Mouse (Mus musculus): ENCODE data around the gene Bicc1. TPM values are rescaled to one million over a fixed set of nuclear protein-coding genes. Genes with fewer than 3 reads are reported as not detected.

The Bicc1 gene
- polyA plus RNA-seq, 1 experiment from 2014 or later = 19.2 TPM

GRCm38 (mm10) chr10:71019836-71020235, 139.7 kb downstream of the Bicc1 start:
- Histone ChIP-seq H3K9me3 (replicated peaks) (no peaks in the 10 kb centered on the region), H3K4me2 (no peak overlapping the region), H3K27me3 (no peaks in the 10 kb centered on the region), H3K27ac (no peak overlapping the region), H3K4me1 (replicated peaks) (peaks cover 15% of the 10 kb centered on the region), H3K9ac (no peak overlapping the region), H3K36me3 (no peaks in the 10 kb centered on the region), H3K4me3 (no peak overlapping the region)
- WGBS = 89% methylated on average over 6 of the region's 6 CpGs
- no peak for ATAC-seq (replicated peaks; ENCODE audit: insufficient number of reproducible peaks, insufficient read depth, low FRiP score, low read depth)

GRCm38 (mm10) chr10:71009771-71010496, 149.6 kb downstream of the Bicc1 start:
- Histone ChIP-seq H3K9ac (no peak overlapping the region), H3K27me3 (no peaks in the 10 kb centered on the region), H3K36me3 (no peaks in the 10 kb centered on the region), H3K27ac (no peak overlapping the region), H3K9me3 (replicated peaks) (no peaks in the 10 kb centered on the region), H3K4me2 (no peak overlapping the region), H3K4me3 (no peak overlapping the region), H3K4me1 (replicated peaks) (no peaks in the 10 kb centered on the region; the same call in 1 of the 2 replicates)
- no peak for ATAC-seq (replicated peaks; ENCODE audit: insufficient number of reproducible peaks, insufficient read depth, low FRiP score, low read depth)
- WGBS = 71% methylated on average over 19 of the region's 19 CpGs

GRCm38 (mm10) chr10:71008721-71009120, 150.8 kb downstream of the Bicc1 start:
- Histone ChIP-seq H3K36me3 (no peaks in the 10 kb centered on the region), H3K9me3 (replicated peaks) (no peaks in the 10 kb centered on the region), H3K4me2 (no peak overlapping the region), H3K9ac (no peak overlapping the region), H3K27me3 (no peaks in the 10 kb centered on the region), H3K27ac (peak overlapping the region; percentile 29), H3K4me1 (replicated peaks) (no peaks in the 10 kb centered on the region; the same call in 1 of the 2 replicates), H3K4me3 (no peak overlapping the region)
- no peak for ATAC-seq (replicated peaks; ENCODE audit: insufficient number of reproducible peaks, insufficient read depth, low FRiP score, low read depth)
- WGBS = 67% methylated on average over 11 of the region's 11 CpGs

- no peaks in the 10 kb centered on the region; the same call in 1 of the 2 replicates for H3K4me1 ChIP-seq (replicated peaks)
- H3K4me3 ChIP-seq = no peak overlapping the region
- whole genome bisulfite sequencing = 77% methylated on average over 9 of the region's 9 CpGs
- no peak overlapping the region for H3K4me2 ChIP-seq
- 0 out of 2 replicates have a peak overlapping the region, but pooled peaks have one; percentile 15 for H3K27ac ChIP-seq
- no peaks in the 10 kb centered on the region for H3K27me3 ChIP-seq
- no peaks in the 10 kb centered on the region for H3K36me3 ChIP-seq
- no peaks in the 10 kb centered on the region for H3K9me3 ChIP-seq (replicated peaks)
- H3K9ac ChIP-seq = no peak overlapping the region
- 0 out of 2 replicates have a peak, but pooled peaks have one; percentile 22 for ATAC-seq (replicated peaks; ENCODE audit: insufficient number of reproducible peaks, insufficient read depth, low FRiP score, low read depth)
These were observed 151.5 kb downstream of the Bicc1 start for GRCm38 (mm10) chr10:71007956-71008355.

GRCm38 (mm10) chr10:71007516-71007915, 152.0 kb downstream of the Bicc1 start:
- H3K4me1 ChIP-seq (replicated peaks) = no peaks in the 10 kb centered on the region; the same call in 1 of the 2 replicates
- H3K9me3 ChIP-seq (replicated peaks) = no peaks in the 10 kb centered on the region
- H3K4me2 ChIP-seq = no peak overlapping the region
- no peaks in the 10 kb centered on the region for H3K36me3 ChIP-seq
- no peak overlapping the region for H3K9ac ChIP-seq
- no peak for ATAC-seq (replicated peaks; ENCODE audit: insufficient number of reproducible peaks, insufficient read depth, low FRiP score, low read depth)
- WGBS = 85% methylated on average over 5 of the region's 5 CpGs
- no peaks in the 10 kb centered on the region for H3K27me3 ChIP-seq
- H3K4me3 ChIP-seq = no peak overlapping the region
- no peak overlapping the region for H3K27ac ChIP-seq

- 85% methylated on average over 3 of the region's 3 CpGs for WGBS
- Histone ChIP-seq H3K4me1 (replicated peaks) (no peaks in the 10 kb centered on the region; the same call in 1 of the 2 replicates), H3K27me3 (no peaks in the 10 kb centered on the region)
These were observed 152.5 kb downstream of the Bicc1 start for GRCm38 (mm10) chr10:71007001-71007400.

GRCm38 (mm10) chr10:71002871-71003270, 156.6 kb downstream of the Bicc1 start:
- Histone ChIP-seq H3K9me3 (replicated peaks) (no peaks in the 10 kb centered on the region), H3K9ac (no peak overlapping the region), H3K27ac (no peak overlapping the region), H3K4me1 (replicated peaks) (no peaks in the 10 kb centered on the region), H3K27me3 (no peaks in the 10 kb centered on the region), H3K4me3 (no peak overlapping the region), H3K36me3 (no peaks in the 10 kb centered on the region), H3K4me2 (no peak overlapping the region)
- WGBS = 81% methylated on average over 2 of the region's 2 CpGs
- no peak for ATAC-seq (replicated peaks; ENCODE audit: insufficient number of reproducible peaks, insufficient read depth, low FRiP score, low read depth)

More at GRCm38 (mm10) chr10:71007001-71007400, 152.5 kb downstream of the Bicc1 start:
- H3K4me3 ChIP-seq = no peak overlapping the region
- H3K4me2 ChIP-seq = no peak overlapping the region
- no peaks in the 10 kb centered on the region for H3K9me3 ChIP-seq (replicated peaks)
- H3K9ac ChIP-seq = no peak overlapping the region
- no peaks in the 10 kb centered on the region for H3K36me3 ChIP-seq
- no peak overlapping the region for H3K27ac ChIP-seq
- no peak for ATAC-seq (replicated peaks; ENCODE audit: insufficient number of reproducible peaks, insufficient read depth, low FRiP score, low read depth)

- H3K27ac ChIP-seq = no peak overlapping the region
- H3K9ac ChIP-seq = no peak overlapping the region
- H3K9me3 ChIP-seq (replicated peaks) = no peaks in the 10 kb centered on the region
- no peak for ATAC-seq (replicated peaks; ENCODE audit: insufficient number of reproducible peaks, insufficient read depth, low FRiP score, low read depth)
- no peaks in the 10 kb centered on the region for H3K4me1 ChIP-seq (replicated peaks)
- no peak overlapping the region for H3K4me3 ChIP-seq
- no peaks in the 10 kb centered on the region for H3K36me3 ChIP-seq
- H3K27me3 ChIP-seq = no peaks in the 10 kb centered on the region
- H3K4me2 ChIP-seq = no peak overlapping the region
- WGBS = 89% methylated on average over 4 of the region's 4 CpGs
These were observed 157.3 kb downstream of the Bicc1 start for GRCm38 (mm10) chr10:71002186-71002585.

- Histone ChIP-seq H3K9me3 (replicated peaks) (no peaks in the 10 kb centered on the region), H3K27ac (no peak overlapping the region), H3K27me3 (no peaks in the 10 kb centered on the region), H3K4me3 (no peak overlapping the region), H3K4me2 (no peak overlapping the region), H3K36me3 (no peaks in the 10 kb centered on the region), H3K4me1 (replicated peaks) (no peaks in the 10 kb centered on the region), H3K9ac (no peak overlapping the region)
- no peak for ATAC-seq (replicated peaks; ENCODE audit: insufficient number of reproducible peaks, insufficient read depth, low FRiP score, low read depth)
- WGBS = 48% methylated on average over 4 of the region's 4 CpGs
These were observed 161.4 kb downstream of the Bicc1 start for GRCm38 (mm10) chr10:70998136-70998535.

- H3K4me2 ChIP-seq = no peak overlapping the region
- WGBS = 90% methylated on average over 9 of the region's 9 CpGs
- H3K9me3 ChIP-seq (replicated peaks) = no peaks in the 10 kb centered on the region
- H3K36me3 ChIP-seq = no peaks in the 10 kb centered on the region
- H3K9ac ChIP-seq = no peak overlapping the region
- no peak overlapping the region for H3K4me3 ChIP-seq
- H3K4me1 ChIP-seq (replicated peaks) = no peaks in the 10 kb centered on the region
- H3K27me3 ChIP-seq = no peaks in the 10 kb centered on the region
- no peak for ATAC-seq (replicated peaks; ENCODE audit: insufficient number of reproducible peaks, insufficient read depth, low FRiP score, low read depth)
- H3K27ac ChIP-seq = no peak overlapping the region
These were observed 163.4 kb downstream of the Bicc1 start for GRCm38 (mm10) chr10:70996051-70996450.

- H3K9me3 ChIP-seq (replicated peaks) = no peaks in the 10 kb centered on the region
- 88% methylated on average over 2 of the region's 2 CpGs for WGBS
- no peak for ATAC-seq (replicated peaks; ENCODE audit: insufficient number of reproducible peaks, insufficient read depth, low FRiP score, low read depth)
These were observed 165.4 kb downstream of the Bicc1 start for GRCm38 (mm10) chr10:70994135-70994497.

More at GRCm38 (mm10) chr10:70994135-70994497, 165.4 kb downstream of the Bicc1 start:
- no peak overlapping the region for H3K4me3 ChIP-seq
- H3K9ac ChIP-seq = no peak overlapping the region
- H3K27me3 ChIP-seq = no peaks in the 10 kb centered on the region
- H3K4me2 ChIP-seq = no peak overlapping the region
- H3K27ac ChIP-seq = no peak overlapping the region
- no peaks in the 10 kb centered on the region for H3K36me3 ChIP-seq
- H3K4me1 ChIP-seq (replicated peaks) = no peaks in the 10 kb centered on the region
